8 mouse cellular contexts compared by ENCODE assay signal in genomic region chr15:84829416-84829815, GRCm38 (mm10). TPM values are rescaled to one million over a fixed set of nuclear protein-coding genes. Genes with fewer than 3 reads are reported as not detected.
A peak's percentile ranks its signal among the peaks of the same experiment; 100 is the strongest.
DNase-seq lines count a peak whose midpoint lies in the region; ATAC-seq and TF ChIP-seq lines count a peak whose summit lies in the region.

No protein-coding gene starts in this region.

- H3K4me3 ChIP-seq in intestine, embryonic 14.5 days (ENCODE audit: low read depth, low read length), result no peak overlapping the region
- no peak overlapping the region for H3K4me3 ChIP-seq in limb, embryonic 10.5 days
- no peak overlapping the region for H3K4me3 ChIP-seq in midbrain, embryonic 14.5 days (replicated peaks; ENCODE audit: low read depth, low read length)

- no peak overlapping the region for H3K9ac ChIP-seq in intestine, embryonic 14.5 days (ENCODE audit: low read length)
- H3K9ac ChIP-seq in midbrain, embryonic 14.5 days (replicated peaks; ENCODE audit: low read length), result 0 out of 2 replicates have a peak overlapping the region, but pooled peaks have one; percentile 3

- ATAC-seq in Patski, result peak; percentile 74
- ATAC-seq in intestine, embryonic 14.5 days (replicated peaks; ENCODE audit: low FRiP score, low TSS enrichment, low read depth), result peak; percentile 79
- no peak for ATAC-seq in midbrain, embryonic 14.5 days (ENCODE audit: low FRiP score, low TSS enrichment)

- H3K27ac ChIP-seq in intestine, embryonic 14.5 days (ENCODE audit: low read depth), result no peak overlapping the region
- no peak overlapping the region for H3K27ac ChIP-seq in limb, embryonic 10.5 days
- no peak overlapping the region for H3K27ac ChIP-seq in midbrain, embryonic 14.5 days (replicated peaks; ENCODE audit: low read depth, low read length)

- peak; percentile 50 for DNase-seq in Patski (ENCODE audit: low read depth, low spot score)
- peak; percentile 95 for DNase-seq in embryo, embryonic 10.5 days (ENCODE audit: low spot score)
- DNase-seq in gastrocnemius, postnatal 36 days, result peak; percentile 71 to 82
- peak; percentile 99 for DNase-seq in intestine, embryonic 14.5 days (ENCODE audit: low spot score)
- peak; percentile 98 for DNase-seq in limb, embryonic 10.5 days (ENCODE audit: low spot score)
- peak; percentile 76 for DNase-seq in midbrain, embryonic 14.5 days
- DNase-seq in spleen, postnatal 10 days (ENCODE audit: low spot score in 2 of 2), result peak; percentile 49 to 85
- DNase-seq in MN1 (ENCODE audit: low spot score), result no peak

- H3K4me2 ChIP-seq in intestine, embryonic 14.5 days (ENCODE audit: low read length), result no peak overlapping the region
- no peak overlapping the region for H3K4me2 ChIP-seq in midbrain, embryonic 14.5 days (ENCODE audit: low read length)

- 2% methylated on average over 15 of the region's 15 CpGs for WGBS in intestine, embryonic 14.5 days
- 6% methylated on average over 15 of the region's 15 CpGs for WGBS in limb, embryonic 10.5 days
- 17% methylated on average over 15 of the region's 15 CpGs for WGBS in midbrain, embryonic 14.5 days

- H3K27me3 ChIP-seq in Patski, result no peaks in the 10 kb centered on the region
- H3K27me3 ChIP-seq in intestine, embryonic 14.5 days (replicated peaks; ENCODE audit: control insufficient read depth, insufficient read depth, low read length), result no peaks in the 10 kb centered on the region
- H3K27me3 ChIP-seq in limb, embryonic 10.5 days (ENCODE audit: low read depth, poor library complexity, severe bottlenecking), result no peaks in the 10 kb centered on the region
- no peaks in the 10 kb centered on the region for H3K27me3 ChIP-seq in midbrain, embryonic 14.5 days (ENCODE audit: control insufficient read depth, insufficient read depth, low read length)

- no peak for TF ChIP-seq CTCF in Patski (IDR thresholded peaks at IDR 0.05)

- no peaks in the 10 kb centered on the region for H3K4me1 ChIP-seq in intestine, embryonic 14.5 days (replicated peaks; ENCODE audit: control insufficient read depth, insufficient read depth, low read length)
- peaks cover 18% of the 10 kb centered on the region for H3K4me1 ChIP-seq in limb, embryonic 10.5 days
- H3K4me1 ChIP-seq in midbrain, embryonic 14.5 days (ENCODE audit: control insufficient read depth, insufficient read depth, low read length), result peaks cover 35% of the 10 kb centered on the region

- no peaks in the 10 kb centered on the region for H3K36me3 ChIP-seq in intestine, embryonic 14.5 days (ENCODE audit: control insufficient read depth, insufficient read depth, low read length)
- no peaks in the 10 kb centered on the region for H3K36me3 ChIP-seq in limb, embryonic 10.5 days
- H3K36me3 ChIP-seq in midbrain, embryonic 14.5 days (ENCODE audit: control insufficient read depth, insufficient read depth, low read length), result no peaks in the 10 kb centered on the region

- CTCF ChIA-PET in Patski (lab: Charles Lee), result interaction anchor here (1.8 kb wide), 1 partner anchor 20 kb away, joined by 4 read pairs; no protein-coding TSS in a partner anchor

- intact Hi-C loops in gastrocnemius, postnatal 36 days (cut with DNase I), result no loop called here

- in situ Hi-C loops in Patski (cut with MboI; ENCODE audit: low pct_unique_long_range_greater_than_20kb), result no loop called here

- no peaks in the 10 kb centered on the region for H3K9me3 ChIP-seq in intestine, embryonic 14.5 days (ENCODE audit: control insufficient read depth, low read length)
- no peaks in the 10 kb centered on the region for H3K9me3 ChIP-seq in limb, embryonic 10.5 days (replicated peaks)
- no peaks in the 10 kb centered on the region for H3K9me3 ChIP-seq in midbrain, embryonic 14.5 days (ENCODE audit: control insufficient read depth, low read length)

- POLR2A ChIA-PET in Patski (lab: Charles Lee), result interaction anchor here (0.8 kb wide), 1 partner anchor 14 kb away, joined by 3 read pairs; no protein-coding TSS in a partner anchor

RNA-seq across cellular contexts. Expression of gene Phf21b, which starts 26.4 kb away (rescaled TPM):
- 1.8 TPM for polyA plus RNA-seq in Patski (2021)
- total RNA-seq in gastrocnemius, postnatal 36 days (2021), result under 1 TPM; 0.43 to 0.49 TPM
- 2.1 and 2.2 TPM in 2 replicates for polyA plus RNA-seq in intestine, embryonic 14.5 days (2014; fragmentation: Nextera tagmentation; extraction: Ambion mirVana)
- 1.1 and 1.2 TPM in 2 replicates for polyA plus RNA-seq in limb, embryonic 10.5 days (2016; fragmentation: Nextera tagmentation; extraction: Ambion mirVana)
- polyA plus RNA-seq in midbrain, embryonic 14.5 days (2014; fragmentation: Nextera tagmentation; extraction: Ambion mirVana), result 21.7 and 27.4 TPM in 2 replicates
